Mouse (Mus musculus) cerebellum, postnatal 10 days (tissue): ENCODE data around the gene Syngr2.
"Not testable (repeated sequence)": the region's sequence is repeated elsewhere in the genome, so short reads cannot be mapped to it uniquely, and the experiment has no call there.

ENCODE experiments used
- DNase-seq, 2 experiments: peaks; one replicate each; pipeline ENCODE4 v3.0.0; 2021; ENCODE audit warnings: mixed read lengths in 2 of 2

Syngr2 gene

GRCm38 (mm10) chr11:117833509-117833908, 24.0 kb downstream of the Syngr2 start:
- not testable (repeated sequence) for DNase-seq

- no peak for DNase-seq
Observed at GRCm38 (mm10) chr11:117834086-117834485, 24.6 kb downstream of the Syngr2 start.

GRCm38 (mm10) chr11:117836306-117836705, 26.8 kb downstream of the Syngr2 start:
- peak in 1 of 2 experiments; percentile 51 for DNase-seq

- peak; percentile 21 to 39 for DNase-seq
Observed at GRCm38 (mm10) chr11:117838572-117838971, 29.1 kb downstream of the Syngr2 start.

- DNase-seq, result peak in 1 of 2 experiments; percentile 51
Observed at GRCm38 (mm10) chr11:117839021-117839420, 29.6 kb downstream of the Syngr2 start.

GRCm38 (mm10) chr11:117840910-117841309, 31.4 kb downstream of the Syngr2 start:
- no peak for DNase-seq

GRCm38 (mm10) chr11:117843434-117843833, 34.0 kb downstream of the Syngr2 start:
- DNase-seq, result no peak

GRCm38 (mm10) chr11:117844997-117845396, 35.5 kb downstream of the Syngr2 start:
- no peak for DNase-seq

GRCm38 (mm10) chr11:117845651-117846050, 36.2 kb downstream of the Syngr2 start:
- no peak for DNase-seq

GRCm38 (mm10) chr11:117846640-117847039, 37.2 kb downstream of the Syngr2 start:
- DNase-seq, result no peak

GRCm38 (mm10) chr11:117847593-117848215, 38.2 kb downstream of the Syngr2 start:
- DNase-seq, result no peak

GRCm38 (mm10) chr11:117848271-117848984, 39.0 kb downstream of the Syngr2 start:
- DNase-seq, result no peak

- DNase-seq, result peak; percentile 98 to 99
Observed at GRCm38 (mm10) chr11:117848985-117849671, 39.7 kb downstream of the Syngr2 start, which contains the start of gene Birc5. TSS of gene Birc5 (plus strand) at chr11:117849251.

GRCm38 (mm10) chr11:117852875-117853274, 43.4 kb downstream of the Syngr2 start:
- no peak for DNase-seq

GRCm38 (mm10) chr11:117854241-117854640, 44.8 kb downstream of the Syngr2 start:
- DNase-seq, result no peak

GRCm38 (mm10) chr11:117855360-117855759, 45.9 kb downstream of the Syngr2 start:
- no peak for DNase-seq

- DNase-seq, result no peak
Observed at GRCm38 (mm10) chr11:117855975-117856374, 46.5 kb downstream of the Syngr2 start.

- no peak for DNase-seq
Observed at GRCm38 (mm10) chr11:117857462-117857861, 48.0 kb downstream of the Syngr2 start.

- peak in 1 of 2 experiments; percentile 28 for DNase-seq
Observed at GRCm38 (mm10) chr11:117858392-117858791, 48.9 kb downstream of the Syngr2 start.

- DNase-seq, result no peak
Observed at GRCm38 (mm10) chr11:117860601-117861000, 51.1 kb downstream of the Syngr2 start, which contains the start of gene Tmem235. TSS of gene Tmem235 (plus strand) at chr11:117860752.

GRCm38 (mm10) chr11:117863174-117863856, 53.8 kb downstream of the Syngr2 start:
- no peak for DNase-seq
